Mouse (Mus musculus) hindbrain, postnatal 0 days (tissue): Measurements from ENCODE around the gene Gm35315. TPM values are rescaled to one million over a fixed set of nuclear protein-coding genes. Genes with fewer than 3 reads are reported as not detected.
"Not testable (repeated sequence)": the region's sequence is repeated elsewhere in the genome, so short reads cannot be mapped to it uniquely, and the experiment has no call there.

Experiments
- ATAC-seq: fragments of 200-750 bp; cut with Nextera tagmentation; 2 replicates; pipeline ENCODE4 v1.8.0; 2017; ENCODE audit warnings: mild to moderate bottlenecking, moderate TSS enrichment, moderate library complexity
- DNase-seq: peaks from one replicate; pipeline ENCODE4 v3.0.0-alpha.2; 2015; ENCODE audit warnings: low spot score
- H3K27ac ChIP-seq: fragments of 300-500 bp; sonication (generic); 2 replicates; pipeline ENCODE4 v1.5.1; 2014; ENCODE audit warnings: mild to moderate bottlenecking
- H3K27me3 ChIP-seq: fragments of 300-500 bp; sonication (generic); 2 replicates; pipeline ENCODE4 v1.6.1; 2014; ENCODE audit warnings: low read length, mixed read lengths; ENCODE audit not compliant: insufficient read depth
- H3K36me3 ChIP-seq: fragments of 300-500 bp; sonication (generic); 2 replicates; pipeline ENCODE4 v1.6.1; 2014; ENCODE audit warnings: low read length, mixed read lengths; ENCODE audit not compliant: insufficient read depth
- H3K4me1 ChIP-seq: fragments of 300-500 bp; sonication (generic); 2 replicates; pipeline ENCODE4 v1.6.1; 2014; ENCODE audit warnings: antibody characterized with exemption, low read length, mixed read lengths; ENCODE audit not compliant: insufficient read depth
- H3K4me2 ChIP-seq: fragments of 300-500 bp; sonication (generic); 2 replicates; pipeline ENCODE4 v1.6.1; 2014; ENCODE audit warnings: low read depth, mild to moderate bottlenecking, low read length, moderate library complexity, mixed read lengths
- H3K4me3 ChIP-seq: fragments of 300-500 bp; sonication (generic); 2 replicates; pipeline ENCODE4 v1.5.1; 2014; ENCODE audit warnings: low read length
- H3K9ac ChIP-seq: fragments of 300-500 bp; sonication (generic); replicated peaks from 2 replicates; pipeline ENCODE4 v1.6.1; 2014; ENCODE audit warnings: mild to moderate bottlenecking, low read length, moderate library complexity, mixed read lengths
- H3K9me3 ChIP-seq: fragments of 300-500 bp; sonication (generic); 2 replicates; pipeline ENCODE4 v1.6.1; 2016; ENCODE audit warnings: low read length, mixed read lengths
- CTCF ChIP-seq: IDR thresholded peaks from 2 replicates; pipeline ENCODE4 v1.5.1; 2016; ENCODE audit warnings: antibody characterized with exemption, control low read depth, low read depth
- WGBS: fragments of 180-500 bp; shearing (Covaris S2); extraction: QIAGEN DNeasy Blood & Tissue Kit; methylation state at CpG from one replicate; pipeline ENCODE4 v1.1.7; 2014; 5-methylcytosine and 5-hydroxymethylcytosine counted together
- polyA plus RNA-seq: library from polyadenylated mRNA; unstranded; fragments of >200 nt; fragmentation: Nextera tagmentation; extraction: Ambion mirVana; gene quantifications from 2 replicates; pipeline ENCODE4 v1.2.1, GENCODE M21; 2015
- total RNA-seq: library from RNA; depleted of rRNA; stranded (reverse); fragments of >200 nt; gene quantifications from 2 replicates; pipeline ENCODE4 v1.2.3, GENCODE M21; 2014; rRNA removed

Gene Gm35315
- total and polyA plus RNA-seq, 2 experiments from 2014 or later: 0.33 to 0.37 TPM

DNA sequence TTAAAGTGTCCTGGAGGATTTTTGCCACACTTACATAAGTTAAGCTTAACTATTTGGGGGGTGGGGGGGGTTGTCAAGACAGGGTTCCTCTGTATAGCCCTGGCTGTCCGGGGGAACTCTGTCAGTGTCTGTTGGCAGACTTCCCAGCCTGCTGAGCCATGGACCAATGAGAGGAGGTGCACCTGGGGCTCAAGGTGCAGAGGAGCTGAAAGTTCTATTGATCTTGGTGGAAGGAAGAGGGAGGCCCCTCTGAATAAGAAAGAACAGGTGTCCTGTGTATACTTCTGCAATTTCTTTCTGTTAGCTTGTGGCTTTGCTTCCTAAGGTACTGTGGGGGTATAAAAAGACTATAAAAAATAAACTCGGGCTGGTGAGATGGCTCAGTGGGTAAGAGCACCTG lies 2.7 kb downstream of the Gm35315 start:
- Histone ChIP-seq H3K36me3 (no peaks in the 10 kb centered on the region), H3K9me3 (no peaks in the 10 kb centered on the region), H3K27ac (no peak overlapping the region), H3K4me2 (no peak overlapping the region), H3K4me3 (no peak overlapping the region), H3K9ac (no peak overlapping the region), H3K4me1 (no peaks in the 10 kb centered on the region), H3K27me3 (no peaks in the 10 kb centered on the region)
- no peak for TF ChIP-seq CTCF
- no peak for DNase-seq
- 72% methylated on average over 2 of the region's 2 CpGs for WGBS
- no peak for ATAC-seq

DNA sequence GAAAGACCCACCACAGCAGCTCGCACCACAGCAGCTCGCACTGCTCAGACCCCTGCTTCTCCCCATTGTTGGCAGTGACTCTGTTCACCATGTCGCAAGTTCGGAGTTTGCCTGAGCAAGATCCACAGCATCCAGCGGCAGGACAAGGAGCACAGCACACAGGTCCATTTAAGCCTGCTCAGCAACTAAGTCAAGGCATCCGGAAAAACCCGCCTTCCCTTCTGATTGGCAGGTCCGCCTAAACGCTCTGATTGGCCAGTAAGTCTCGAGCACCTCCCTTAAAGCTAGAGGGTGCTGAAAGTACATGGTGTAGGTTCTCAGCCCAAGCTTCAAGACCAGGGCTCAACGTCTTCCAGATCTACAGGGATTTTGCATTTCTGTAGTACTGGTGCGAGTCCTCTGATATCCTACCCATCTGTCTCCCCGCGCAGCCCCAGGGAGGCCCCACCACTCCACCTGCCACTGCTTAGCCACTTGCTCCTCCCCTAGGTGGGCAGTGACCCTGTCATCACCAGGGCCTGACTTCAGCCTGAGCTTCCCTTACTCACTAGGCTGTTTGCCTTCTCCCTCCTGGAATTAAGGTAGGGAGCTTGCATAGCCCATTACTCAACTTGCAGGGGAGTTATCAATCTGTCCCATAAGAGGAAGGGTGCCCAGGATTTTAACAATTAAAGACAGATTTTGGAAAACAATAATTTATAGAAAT lies 7.9 kb downstream of the Gm35315 start:
- Histone ChIP-seq H3K4me2 (no peak overlapping the region), H3K9ac (no peak overlapping the region), H3K27me3 (no peaks in the 10 kb centered on the region), H3K4me3 (no peak overlapping the region), H3K36me3 (no peaks in the 10 kb centered on the region), H3K4me1 (no peaks in the 10 kb centered on the region), H3K27ac (no peak overlapping the region), H3K9me3 (peaks cover 10% of the 10 kb centered on the region; the same call in 1 of the 2 replicates)
- WGBS: 39% methylated on average over 14 of the region's 14 CpGs
- DNase-seq (no peak), ATAC-seq (no peak)
- TF ChIP-seq CTCF: no peak

DNA sequence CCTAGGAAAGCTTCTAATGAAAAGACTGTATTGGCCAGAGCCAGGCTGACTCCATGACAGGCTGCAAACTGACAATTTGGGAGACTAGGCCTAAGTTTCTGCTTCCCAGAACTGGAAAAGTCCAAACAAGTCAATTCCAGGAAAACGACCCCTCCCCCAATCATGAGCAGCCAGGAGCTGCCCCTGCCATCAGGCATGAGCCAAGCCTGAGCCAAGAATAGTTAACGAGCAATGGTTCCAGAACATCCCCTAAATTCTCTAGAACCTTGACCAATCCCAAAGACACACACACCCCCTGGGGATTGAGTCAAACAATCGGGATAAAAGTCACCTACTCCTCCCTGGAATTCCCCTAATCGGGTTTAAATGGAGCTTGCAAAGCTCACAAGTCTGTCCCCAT lies 11.3 kb downstream of the Gm35315 start:
- peaks cover 16% of the 10 kb centered on the region; the same call in 1 of the 2 replicates for H3K9me3 ChIP-seq
- H3K9ac ChIP-seq: no peak overlapping the region
- no peak overlapping the region for H3K27ac ChIP-seq
- no peak for ATAC-seq
- no peak for TF ChIP-seq CTCF
- H3K4me3 ChIP-seq: no peak overlapping the region
- DNase-seq: no peak
- H3K4me2 ChIP-seq: no peak overlapping the region
- no peaks in the 10 kb centered on the region for H3K27me3 ChIP-seq
- H3K36me3 ChIP-seq: no peaks in the 10 kb centered on the region
- WGBS: 87% methylated on average over 4 of the region's 4 CpGs
- no peaks in the 10 kb centered on the region for H3K4me1 ChIP-seq

DNA sequence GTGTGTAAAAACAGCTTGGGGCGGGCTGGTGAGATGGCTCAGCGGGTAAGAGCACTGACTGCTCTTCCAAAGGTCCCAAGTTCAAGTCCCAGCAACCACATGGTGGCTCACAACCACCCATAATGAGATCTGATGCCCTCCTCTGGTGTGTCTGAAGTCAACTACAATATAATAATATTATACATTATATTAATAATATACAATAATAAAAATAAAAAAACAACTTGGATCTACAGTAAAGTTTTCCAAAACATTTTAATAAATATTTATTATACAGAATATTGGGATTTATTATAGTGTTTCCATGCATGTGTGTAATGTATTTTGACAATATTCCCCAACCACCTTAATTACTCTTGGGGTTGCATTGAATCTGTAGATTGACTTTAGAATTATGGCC lies 21.8 kb downstream of the Gm35315 start, which contains the start of gene Gm17655:
Gm17655 (minus strand) TSS at position 101 of the 400 bp plus-strand sequence.
- not testable (repeated sequence) for H3K9ac ChIP-seq, H3K4me3 ChIP-seq, H3K4me1 ChIP-seq, DNase-seq, ATAC-seq, H3K27me3 ChIP-seq, H3K36me3 ChIP-seq, H3K4me2 ChIP-seq, H3K27ac ChIP-seq
- H3K9me3 ChIP-seq: peaks cover 27% of the 10 kb centered on the region
- WGBS: 85% methylated on average over 2 of the region's 2 CpGs

DNA sequence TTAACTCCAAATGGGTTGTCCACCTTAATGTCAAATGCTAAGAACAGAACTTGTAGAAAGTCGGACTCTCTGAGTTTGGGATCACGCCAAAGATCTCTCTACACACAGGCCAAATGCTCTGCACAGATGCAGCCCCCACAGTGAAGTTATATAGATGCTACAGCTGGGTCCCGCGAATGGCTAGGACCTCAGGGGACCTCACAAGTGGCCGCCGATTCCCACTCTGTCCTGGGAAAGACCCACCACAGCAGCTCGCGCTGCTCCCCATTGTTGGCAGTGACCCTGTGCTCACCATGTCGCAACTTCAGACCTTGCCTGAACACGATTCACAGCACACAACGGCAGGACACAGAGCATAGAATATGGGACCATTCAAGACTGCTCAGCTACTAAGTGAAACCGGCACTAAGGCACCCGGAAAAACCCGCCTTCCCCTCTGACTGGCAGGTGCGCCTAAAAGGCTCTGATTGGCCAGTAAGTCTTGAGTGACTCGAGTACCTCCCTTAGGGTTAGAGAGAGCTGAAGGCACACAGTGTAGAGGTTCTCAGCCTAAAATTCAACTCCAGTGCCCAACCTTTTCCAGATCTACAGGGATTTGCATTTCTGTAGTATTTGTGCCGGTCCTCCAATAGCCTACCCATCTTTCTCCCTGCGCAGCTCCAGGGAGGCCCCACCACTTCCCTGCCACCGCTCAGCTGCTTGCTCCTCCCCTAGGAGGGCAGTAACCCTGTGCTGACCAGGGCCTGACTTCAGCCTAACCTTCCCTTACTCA lies 36.4 kb downstream of the Gm35315 start:
- DNase-seq (peak; percentile 88), ATAC-seq (peak; percentile 99)
- Histone ChIP-seq H3K27me3 (no peaks in the 10 kb centered on the region), H3K4me3 (peak overlapping the region; percentile 54), H3K36me3 (no peaks in the 10 kb centered on the region), H3K4me2 (peak overlapping the region; percentile 63), H3K4me1 (no peaks in the 10 kb centered on the region), H3K9ac (peak overlapping the region; percentile 44), H3K9me3 (0 out of 2 replicates have a peak, but pooled peaks cover 5% of the 10 kb centered on the region), H3K27ac (peak overlapping the region; percentile 62; the same call in 1 of the 2 replicates)
- 3% methylated on average over 19 of the region's 19 CpGs for WGBS
- TF ChIP-seq CTCF: no peak

Other genes with a start within 250 kb of the Gm35315 start
- gene Gm15446, start 171.0 kb downstream of the Gm35315 start, total RNA-seq: 3.6 and 5.2 TPM in 2 replicates
- gene Gm15446, start 171.0 kb downstream of the Gm35315 start, polyA plus RNA-seq: 0.38 and 0.59 TPM in 2 replicates
- 11.6 and 11.7 TPM in 2 replicates for gene Zfp932, start 97.9 kb downstream of the Gm35315 start, total RNA-seq
- 19.0 and 19.9 TPM in 2 replicates for gene Zfp932, start 97.9 kb downstream of the Gm35315 start, polyA plus RNA-seq
- 1.2 TPM in 1 of 2 replicates, not detected in the other for gene Gm17655, start 21.9 kb downstream of the Gm35315 start, total RNA-seq
- 1.5 and 2.9 TPM in 2 replicates for gene Gm17655, start 21.9 kb downstream of the Gm35315 start, polyA plus RNA-seq
- 14.4 and 22.8 TPM in 2 replicates for gene Plcxd1, start 5.5 kb upstream of the Gm35315 start, total RNA-seq
- 8.6 and 8.7 TPM in 2 replicates for gene Plcxd1, start 5.5 kb upstream of the Gm35315 start, polyA plus RNA-seq
- gene Gtpbp6, start 13.8 kb upstream of the Gm35315 start, total RNA-seq: 77.1 and 90.3 TPM in 2 replicates
- gene Gtpbp6, start 13.8 kb upstream of the Gm35315 start, polyA plus RNA-seq: 55.9 and 61.6 TPM in 2 replicates
- gene Zfp605, start 15.7 kb upstream of the Gm35315 start, total RNA-seq: 6.1 and 7.2 TPM in 2 replicates
- 14.3 and 14.5 TPM in 2 replicates for gene Zfp605, start 15.7 kb upstream of the Gm35315 start, polyA plus RNA-seq
- gene Chfr, start 41.4 kb upstream of the Gm35315 start, total RNA-seq: 49.5 and 66.3 TPM in 2 replicates
- gene Chfr, start 41.4 kb upstream of the Gm35315 start, polyA plus RNA-seq: 52.3 and 55.8 TPM in 2 replicates
- gene Golga3, start 82.3 kb upstream of the Gm35315 start, total RNA-seq: 13.9 and 15.9 TPM in 2 replicates
- 17.2 and 18.0 TPM in 2 replicates for gene Golga3, start 82.3 kb upstream of the Gm35315 start, polyA plus RNA-seq
- gene Ankle2, start 136.6 kb upstream of the Gm35315 start, total RNA-seq: 21.2 and 25.0 TPM in 2 replicates
- gene Ankle2, start 136.6 kb upstream of the Gm35315 start, polyA plus RNA-seq: 19.6 and 20.5 TPM in 2 replicates
- gene Pgam5, start 175.5 kb upstream of the Gm35315 start, total RNA-seq: 117 and 129 TPM in 2 replicates
- gene Pgam5, start 175.5 kb upstream of the Gm35315 start, polyA plus RNA-seq: 95.4 and 106 TPM in 2 replicates
- gene Pxmp2, start 191.8 kb upstream of the Gm35315 start, total RNA-seq: 14.3 and 17.0 TPM in 2 replicates
- 19.5 and 20.8 TPM in 2 replicates for gene Pxmp2, start 191.8 kb upstream of the Gm35315 start, polyA plus RNA-seq
- 15.8 and 17.1 TPM in 2 replicates for gene Pole, start 191.9 kb upstream of the Gm35315 start, total RNA-seq
- 4.8 and 6.5 TPM in 2 replicates for gene Pole, start 191.9 kb upstream of the Gm35315 start, polyA plus RNA-seq
- gene P2rx2, start 248.8 kb upstream of the Gm35315 start, total RNA-seq: 11.9 and 12.8 TPM in 2 replicates
- 11.5 and 11.8 TPM in 2 replicates for gene P2rx2, start 248.8 kb upstream of the Gm35315 start, polyA plus RNA-seq